Mouse (Mus musculus): ENCODE data around the gene Ccdc13.

GRCm38 (mm10) chr9:121819771-121820471 is 19.3 kb downstream of the Ccdc13 start:
- TF ChIP-seq CTCF (conservative IDR thresholded peaks at IDR 0.05; ENCODE audit: insufficient read depth, insufficient read length, low read depth, low read length) (no peak), POLR2A (IDR thresholded peaks at IDR 0.05; ENCODE audit: low read depth, low read length) (no peak)

All from kidney, adult 2 months (tissue).